Mouse (Mus musculus) limb, embryonic 12.5 days (tissue): ENCODE measurements around the gene Ptprf. TPM values are rescaled to one million over a fixed set of nuclear protein-coding genes. Genes with fewer than 3 reads are reported as not detected.

ENCODE experiments used
- ATAC-seq: fragments of 200-750 bp; cut with Nextera tagmentation; 2 replicates; pipeline ENCODE4 v1.8.0; 2017; ENCODE audit warnings: low read depth, moderate TSS enrichment; ENCODE audit not compliant: insufficient number of reproducible peaks, insufficient read depth, low FRiP score, low TSS enrichment
- H3K27ac ChIP-seq: fragments of 300-500 bp; sonication (generic); 2 replicates; pipeline ENCODE4 v1.5.1; 2016; ENCODE audit warnings: mild to moderate bottlenecking, moderate library complexity
- H3K27me3 ChIP-seq: fragments of 300-500 bp; sonication (generic); 2 replicates; pipeline ENCODE4 v1.6.1; 2016; ENCODE audit warnings: mild to moderate bottlenecking, moderate library complexity
- H3K36me3 ChIP-seq: fragments of 300-500 bp; sonication (generic); 2 replicates; pipeline ENCODE4 v1.6.1; 2016; ENCODE audit warnings: mild to moderate bottlenecking, moderate library complexity
- H3K4me1 ChIP-seq: fragments of 300-500 bp; sonication (generic); replicated peaks from 2 replicates; pipeline ENCODE4 v1.6.1; 2016
- H3K4me2 ChIP-seq: fragments of 300-500 bp; sonication (generic); 2 replicates; pipeline ENCODE4 v1.6.1; 2016; ENCODE audit warnings: mild to moderate bottlenecking, moderate library complexity
- H3K4me3 ChIP-seq: fragments of 300-500 bp; sonication (generic); replicated peaks from 2 replicates; pipeline ENCODE4 v1.5.1; 2016; ENCODE audit warnings: mild to moderate bottlenecking
- H3K9ac ChIP-seq: fragments of 300-500 bp; sonication (generic); replicated peaks from 2 replicates; pipeline ENCODE4 v1.6.1; 2016; ENCODE audit warnings: mild to moderate bottlenecking, moderate library complexity
- H3K9me3 ChIP-seq: fragments of 300-500 bp; sonication (generic); 2 replicates; pipeline ENCODE4 v1.6.1; 2016; ENCODE audit warnings: mild to moderate bottlenecking, moderate library complexity
- WGBS: fragments of 180-500 bp; shearing (Covaris S2); methylation state at CpG from one replicate; pipeline ENCODE4 v1.1.7; 2016; 5-methylcytosine and 5-hydroxymethylcytosine counted together
- polyA plus RNA-seq: library from polyadenylated mRNA; unstranded; fragments of >200 nt; fragmentation: Nextera tagmentation; extraction: Ambion mirVana; gene quantifications from 2 replicates; pipeline ENCODE4 v1.2.1, GENCODE M21; 2016

Gene Ptprf
- polyA plus RNA-seq, 1 experiment from 2014 or later = 69.6 TPM

- no peak for ATAC-seq
- Histone ChIP-seq H3K27me3 (no peaks in the 10 kb centered on the region), H3K9ac (no peak overlapping the region), H3K27ac (no peak overlapping the region), H3K4me3 (no peak overlapping the region), H3K9me3 (no peaks in the 10 kb centered on the region), H3K36me3 (peaks cover 67% of the 10 kb centered on the region), H3K4me2 (no peak overlapping the region), H3K4me1 (peaks cover 30% of the 10 kb centered on the region)
- 33% methylated on average over 1 of the region's 1 CpGs for WGBS
These were observed 9.0 kb downstream of the Ptprf start for GRCm38 (mm10) chr4:118282182-118282562.

- 73% methylated on average over 13 of the region's 13 CpGs for WGBS
- no peak overlapping the region for H3K9ac ChIP-seq
- ATAC-seq = no peak
- no peaks in the 10 kb centered on the region for H3K27me3 ChIP-seq
- H3K4me1 ChIP-seq = peaks cover 34% of the 10 kb centered on the region
- H3K36me3 ChIP-seq = peaks cover 64% of the 10 kb centered on the region
- H3K27ac ChIP-seq = no peak overlapping the region
- no peak overlapping the region for H3K4me3 ChIP-seq
- no peaks in the 10 kb centered on the region for H3K9me3 ChIP-seq
- H3K4me2 ChIP-seq = no peak overlapping the region
These were observed 9.6 kb downstream of the Ptprf start for GRCm38 (mm10) chr4:118281444-118282181.

DNA sequence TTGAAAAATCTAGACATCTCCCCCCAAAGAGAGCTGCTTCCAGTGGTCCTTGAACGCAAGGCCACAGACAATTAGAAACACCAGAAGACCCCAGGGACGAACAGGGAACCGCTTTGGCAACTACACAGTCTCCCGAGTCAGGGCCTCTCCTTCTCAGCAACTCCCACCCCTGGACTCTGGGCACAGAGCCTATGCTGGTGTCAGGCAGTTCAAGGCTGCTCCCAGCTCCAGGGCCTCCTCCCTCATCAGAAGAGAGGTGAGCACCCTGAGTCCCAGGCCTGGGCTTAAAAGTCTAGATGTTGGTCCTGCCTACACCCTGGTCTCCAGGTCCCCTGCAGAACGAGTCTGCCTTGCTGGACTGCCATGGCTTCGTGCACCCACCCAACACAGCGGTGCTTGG is 10.7 kb downstream of the Ptprf start:
- ATAC-seq = no peak
- Histone ChIP-seq H3K27ac (no peak overlapping the region), H3K4me2 (no peak overlapping the region), H3K36me3 (peaks cover 68% of the 10 kb centered on the region), H3K9ac (no peak overlapping the region), H3K4me1 (peaks cover 46% of the 10 kb centered on the region), H3K27me3 (no peaks in the 10 kb centered on the region), H3K9me3 (no peaks in the 10 kb centered on the region), H3K4me3 (no peak overlapping the region)
- 88% methylated on average over 7 of the region's 7 CpGs for WGBS

GRCm38 (mm10) chr4:118276520-118277232 is 14.5 kb downstream of the Ptprf start:
- Histone ChIP-seq H3K4me1 (peaks cover 61% of the 10 kb centered on the region), H3K36me3 (peaks cover 69% of the 10 kb centered on the region), H3K27me3 (no peaks in the 10 kb centered on the region), H3K4me2 (peak overlapping the region; percentile 34), H3K9ac (no peak overlapping the region; the same call in 1 of the 2 replicates), H3K27ac (peak overlapping the region; percentile 80), H3K4me3 (no peak overlapping the region), H3K9me3 (no peaks in the 10 kb centered on the region)
- WGBS = 24% methylated on average over 9 of the region's 9 CpGs
- ATAC-seq = peak; percentile 84

DNA sequence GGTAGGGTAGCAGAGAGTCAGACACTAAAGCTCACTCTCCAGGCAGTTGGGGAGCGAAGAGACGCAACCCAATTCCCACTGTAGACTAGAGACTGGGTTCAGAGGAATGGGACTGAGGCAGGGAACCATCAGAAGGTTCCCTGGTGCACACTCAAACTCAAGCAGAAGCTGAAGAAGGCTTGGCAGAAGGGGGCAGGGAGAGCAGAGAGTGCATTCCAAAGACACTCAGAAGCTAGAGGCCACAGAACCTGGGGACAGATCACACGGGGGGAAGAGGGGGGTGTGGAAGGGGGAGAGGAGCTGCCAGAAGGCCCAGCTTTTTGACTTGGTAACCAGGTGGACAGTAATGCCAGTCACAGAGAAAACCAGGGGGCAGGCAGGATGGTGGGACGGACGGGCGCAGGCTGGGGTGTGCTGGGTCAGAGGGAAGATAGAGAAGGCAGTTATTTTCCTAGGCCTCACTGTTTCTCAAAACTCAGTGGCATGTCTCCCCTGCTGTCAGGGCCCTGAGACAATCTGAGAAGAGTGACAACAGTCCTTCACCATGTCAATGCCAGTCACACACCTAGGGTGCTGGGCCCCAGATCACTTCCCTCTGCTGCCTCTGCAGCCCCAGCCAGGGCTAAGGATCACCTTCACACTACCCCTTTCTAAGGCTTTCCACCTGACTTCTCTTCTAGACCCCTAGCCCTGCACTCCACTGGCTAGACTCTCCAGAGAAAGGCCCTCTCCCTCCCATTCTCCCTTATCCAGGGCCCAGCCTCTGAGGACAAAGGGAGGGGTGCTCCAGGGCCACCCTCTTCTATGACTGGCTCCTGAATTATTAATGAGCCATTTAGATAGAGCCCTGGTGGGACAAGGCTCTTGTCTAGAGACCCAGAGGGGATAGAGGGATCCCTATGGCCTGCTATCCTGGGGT is 15.3 kb downstream of the Ptprf start:
- H3K4me2 ChIP-seq = peak overlapping the region; percentile 34
- no peak overlapping the region; the same call in 1 of the 2 replicates for H3K9ac ChIP-seq
- 0 out of 2 replicates have a peak, but pooled peaks cover 3% of the 10 kb centered on the region for H3K9me3 ChIP-seq
- peaks cover 60% of the 10 kb centered on the region for H3K4me1 ChIP-seq
- H3K36me3 ChIP-seq = peaks cover 74% of the 10 kb centered on the region
- H3K4me3 ChIP-seq = no peak overlapping the region
- 78% methylated on average over 6 of the region's 6 CpGs for WGBS
- peak overlapping the region; percentile 80 for H3K27ac ChIP-seq
- ATAC-seq = no peak
- H3K27me3 ChIP-seq = no peaks in the 10 kb centered on the region

- no peak overlapping the region for H3K4me3 ChIP-seq
- H3K9me3 ChIP-seq = 0 out of 2 replicates have a peak, but pooled peaks cover 3% of the 10 kb centered on the region
- peaks cover 76% of the 10 kb centered on the region for H3K36me3 ChIP-seq
- no peak for ATAC-seq
- 0 out of 2 replicates have a peak overlapping the region, but pooled peaks have one; percentile 7 for H3K27ac ChIP-seq
- 53% methylated on average over 7 of the region's 7 CpGs for WGBS
- no peak overlapping the region for H3K4me2 ChIP-seq
- no peak overlapping the region for H3K9ac ChIP-seq
- no peaks in the 10 kb centered on the region for H3K27me3 ChIP-seq
- peaks cover 67% of the 10 kb centered on the region for H3K4me1 ChIP-seq
These were observed 16.7 kb downstream of the Ptprf start for GRCm38 (mm10) chr4:118274521-118274920.

GRCm38 (mm10) chr4:118273998-118274397 is 17.2 kb downstream of the Ptprf start:
- Histone ChIP-seq H3K9me3 (0 out of 2 replicates have a peak, but pooled peaks cover 3% of the 10 kb centered on the region), H3K4me3 (no peak overlapping the region), H3K4me2 (no peak overlapping the region), H3K27me3 (no peaks in the 10 kb centered on the region), H3K27ac (0 out of 2 replicates have a peak overlapping the region, but pooled peaks have one; percentile 7), H3K9ac (no peak overlapping the region; the same call in 1 of the 2 replicates), H3K4me1 (peaks cover 69% of the 10 kb centered on the region), H3K36me3 (peaks cover 77% of the 10 kb centered on the region)
- no peak for ATAC-seq
- WGBS = 76% methylated on average over 8 of the region's 8 CpGs

GRCm38 (mm10) chr4:118273545-118273944 is 17.7 kb downstream of the Ptprf start:
- 44% methylated on average over 5 of the region's 5 CpGs for WGBS
- H3K4me2 ChIP-seq = no peak overlapping the region
- no peak for ATAC-seq
- H3K36me3 ChIP-seq = peaks cover 80% of the 10 kb centered on the region
- H3K4me1 ChIP-seq = peaks cover 68% of the 10 kb centered on the region
- 0 out of 2 replicates have a peak, but pooled peaks cover 3% of the 10 kb centered on the region for H3K9me3 ChIP-seq
- H3K27ac ChIP-seq = 0 out of 2 replicates have a peak overlapping the region, but pooled peaks have one; percentile 7
- H3K27me3 ChIP-seq = no peaks in the 10 kb centered on the region
- no peak overlapping the region for H3K4me3 ChIP-seq
- H3K9ac ChIP-seq = no peak overlapping the region

DNA sequence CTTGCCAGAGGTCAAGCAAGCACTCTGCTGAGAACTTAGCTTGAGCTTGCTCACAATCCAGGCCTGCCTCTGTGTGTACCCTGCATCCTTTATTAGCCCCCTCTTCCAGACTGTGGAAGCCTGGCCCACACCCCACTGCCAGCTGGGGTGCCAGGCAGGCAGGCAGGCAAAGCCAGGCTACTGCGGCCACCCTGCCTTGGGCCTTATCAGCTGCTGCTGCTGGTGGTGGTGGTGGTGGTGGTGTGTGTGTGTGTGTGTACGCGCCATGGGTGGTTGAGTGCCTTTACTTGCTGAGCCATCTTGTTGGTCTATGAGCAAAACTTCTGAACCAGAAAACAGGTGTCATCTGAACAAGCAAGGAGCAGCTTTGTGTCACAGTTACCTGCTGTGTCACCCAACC is 18.3 kb downstream of the Ptprf start:
- Histone ChIP-seq H3K4me2 (no peak overlapping the region), H3K9me3 (0 out of 2 replicates have a peak, but pooled peaks cover 3% of the 10 kb centered on the region), H3K27me3 (no peaks in the 10 kb centered on the region), H3K9ac (no peak overlapping the region), H3K36me3 (peaks cover 84% of the 10 kb centered on the region), H3K4me3 (no peak overlapping the region), H3K27ac (0 out of 2 replicates have a peak overlapping the region, but pooled peaks have one; percentile 31), H3K4me1 (peaks cover 61% of the 10 kb centered on the region)
- no peak for ATAC-seq
- WGBS = 86% methylated on average over 3 of the region's 3 CpGs

GRCm38 (mm10) chr4:118272258-118272657 is 18.9 kb downstream of the Ptprf start:
- Histone ChIP-seq H3K4me1 (peaks cover 55% of the 10 kb centered on the region), H3K4me3 (no peak overlapping the region), H3K4me2 (no peak overlapping the region), H3K9me3 (0 out of 2 replicates have a peak, but pooled peaks cover 3% of the 10 kb centered on the region), H3K9ac (no peak overlapping the region), H3K27ac (peak overlapping the region; percentile 31; the same call in 1 of the 2 replicates), H3K36me3 (peaks cover 91% of the 10 kb centered on the region), H3K27me3 (no peaks in the 10 kb centered on the region)
- 67% methylated on average over 5 of the region's 5 CpGs for WGBS
- ATAC-seq = no peak
